Mouse (Mus musculus): Measurements from ENCODE around the gene Olfr805. TPM values are rescaled to one million over a fixed set of nuclear protein-coding genes. Genes with fewer than 3 reads are reported as not detected.

Gene Olfr805
- not detected in 2 replicates for polyA plus RNA-seq (2015; fragmentation: Nextera tagmentation; extraction: Ambion mirVana)

DNA sequence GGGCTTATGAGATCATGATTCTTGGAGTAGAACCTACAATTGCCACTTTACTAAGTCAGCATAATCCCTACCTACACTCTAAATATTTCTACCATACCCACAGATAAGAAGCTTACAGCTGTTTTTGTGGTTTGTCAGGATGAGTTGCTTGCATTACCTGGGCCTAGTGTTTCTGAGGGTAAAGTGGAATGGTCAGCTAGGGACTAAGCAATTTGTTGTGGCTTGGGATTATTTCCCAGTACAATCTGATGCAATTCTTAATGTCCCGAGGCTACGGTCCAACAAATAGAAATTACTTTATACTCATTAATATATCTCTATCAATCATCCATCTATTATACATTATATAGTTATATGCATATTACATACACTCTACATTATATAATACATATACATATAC, at the start of gene Olfr805:
Gene Olfr805 (minus strand): TSS at position 101 of the 400 bp plus-strand sequence.
- no peaks in the 10 kb centered on the region for H3K9me3 ChIP-seq
- no peak within 1 kb of the TSS for H3K4me3 ChIP-seq
- no peaks in the 10 kb centered on the region for H3K27me3 ChIP-seq
- ATAC-seq (ENCODE audit: borderline replicate concordance, extremely low read depth, low FRiP score, low TSS enrichment): no peak
- H3K9ac ChIP-seq: no peak within 1 kb of the TSS
- H3K27ac ChIP-seq: no peak within 1 kb of the TSS
- H3K4me2 ChIP-seq: no peak within 1 kb of the TSS
- WGBS: 91% methylated on average over 2 of the region's 2 CpGs
- H3K4me1 ChIP-seq: no peaks in the 10 kb centered on the region
- no peaks in the 10 kb centered on the region for H3K36me3 ChIP-seq

DNA sequence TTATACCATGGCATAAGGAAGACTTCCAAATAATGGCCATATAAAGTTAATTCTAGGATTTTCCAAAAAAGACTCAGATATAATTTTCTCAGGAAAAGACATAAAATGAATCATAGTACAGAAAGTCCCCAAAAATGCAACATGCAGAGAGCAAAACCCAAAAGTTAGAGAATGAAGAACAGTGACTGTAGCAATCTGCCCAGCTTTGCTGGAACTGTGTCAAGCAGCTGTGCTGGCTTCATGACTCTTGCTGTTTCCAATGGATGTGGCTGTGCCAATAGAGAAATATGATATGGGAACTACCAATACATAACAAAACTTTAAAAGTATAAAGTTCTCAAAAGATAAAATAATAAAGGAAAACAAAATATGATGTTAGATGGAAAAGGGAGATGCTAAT, 48.9 kb upstream of the Olfr805 start:
- H3K36me3 ChIP-seq: no peaks in the 10 kb centered on the region
- H3K4me1 ChIP-seq: no peaks in the 10 kb centered on the region
- no peak overlapping the region for H3K4me3 ChIP-seq
- H3K27ac ChIP-seq: no peak overlapping the region
- ATAC-seq (ENCODE audit: borderline replicate concordance, extremely low read depth, low FRiP score, low TSS enrichment): no peak
- no peak overlapping the region for H3K9ac ChIP-seq
- H3K9me3 ChIP-seq: no peaks in the 10 kb centered on the region
- H3K27me3 ChIP-seq: no peaks in the 10 kb centered on the region
- H3K4me2 ChIP-seq: no peak overlapping the region

DNA sequence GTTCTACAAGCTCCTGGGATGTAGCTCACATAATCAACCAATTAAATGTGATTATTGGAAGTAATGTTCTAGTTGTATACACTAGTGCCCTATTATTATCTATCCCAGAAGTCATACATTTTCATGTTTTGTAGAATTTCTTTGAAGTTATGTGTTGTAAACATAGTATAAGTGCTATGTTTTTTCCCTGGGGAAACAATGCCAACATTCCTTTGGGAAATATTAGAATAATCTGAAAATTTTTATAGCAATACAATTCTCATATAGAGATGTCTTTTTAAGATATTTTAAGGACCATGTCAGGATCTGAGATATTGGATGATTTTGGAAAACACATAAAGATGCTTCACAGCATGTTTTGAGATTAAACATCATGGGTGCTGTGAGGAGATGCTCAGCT, 45.2 kb upstream of the Olfr805 start, which contains the start of gene Olfr809:
Gene Olfr809 (plus strand): TSS at position 301 of the 400 bp plus-strand sequence.
- Histone ChIP-seq H3K4me1 (no peaks in the 10 kb centered on the region), H3K27ac (no peak within 1 kb of the TSS), H3K9ac (no peak within 1 kb of the TSS), H3K4me2 (no peak within 1 kb of the TSS), H3K4me3 (no peak within 1 kb of the TSS), H3K27me3 (no peaks in the 10 kb centered on the region), H3K36me3 (no peaks in the 10 kb centered on the region), H3K9me3 (no peaks in the 10 kb centered on the region)
- no peak for ATAC-seq (ENCODE audit: borderline replicate concordance, extremely low read depth, low FRiP score, low TSS enrichment)

DNA sequence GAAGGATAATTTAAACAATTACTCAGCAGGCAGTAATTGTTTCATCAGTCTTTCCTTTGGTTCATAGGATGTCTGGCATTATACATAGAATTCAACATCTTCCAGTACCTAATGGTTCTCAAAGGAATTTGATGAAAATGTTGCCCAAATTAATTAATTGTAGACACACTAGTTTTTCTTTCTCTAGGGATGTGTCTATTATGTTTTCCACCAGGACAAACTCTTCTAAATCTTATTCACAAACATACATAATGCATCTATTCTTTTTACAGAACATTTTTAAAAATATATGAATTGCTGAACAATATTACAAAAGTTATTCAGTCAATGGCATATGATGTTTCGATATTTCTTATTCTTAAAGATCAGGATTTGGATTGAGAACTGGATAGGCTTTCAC, 36.0 kb upstream of the Olfr805 start, which contains the start of gene Olfr808:
Gene Olfr808 (plus strand): TSS at position 301 of the 400 bp plus-strand sequence.
- Histone ChIP-seq H3K27me3 (no peaks in the 10 kb centered on the region), H3K9me3 (no peaks in the 10 kb centered on the region), H3K9ac (no peak within 1 kb of the TSS), H3K4me2 (no peak within 1 kb of the TSS), H3K36me3 (no peaks in the 10 kb centered on the region), H3K4me3 (no peak within 1 kb of the TSS), H3K27ac (no peak within 1 kb of the TSS), H3K4me1 (no peaks in the 10 kb centered on the region)
- WGBS: 79% methylated on average over 1 of the region's 1 CpGs
- no peak for ATAC-seq (ENCODE audit: borderline replicate concordance, extremely low read depth, low FRiP score, low TSS enrichment)

DNA sequence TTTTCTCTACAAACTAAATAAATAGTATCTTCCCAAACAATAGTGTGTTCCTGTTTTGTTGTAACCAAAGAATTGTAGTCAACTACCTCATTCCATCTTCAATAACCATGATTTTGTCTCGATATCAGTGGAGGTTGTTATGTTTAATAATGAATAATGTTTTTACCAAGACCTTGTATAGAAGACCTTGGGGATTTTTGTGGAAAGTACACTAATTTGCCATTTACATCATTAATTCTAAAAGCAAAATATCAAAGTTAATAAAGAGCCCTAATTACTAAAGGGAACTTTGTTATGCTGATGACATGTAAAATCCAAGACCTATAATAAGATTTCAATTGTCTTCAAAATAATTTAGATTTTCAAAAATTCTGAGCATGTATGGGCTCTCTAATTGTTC, 28.5 kb upstream of the Olfr805 start, which contains the start of gene Olfr807:
Gene Olfr807 (minus strand): TSS at position 101 of the 400 bp plus-strand sequence.
- Histone ChIP-seq H3K36me3 (no peaks in the 10 kb centered on the region), H3K4me1 (no peaks in the 10 kb centered on the region), H3K9me3 (no peaks in the 10 kb centered on the region), H3K9ac (no peak within 1 kb of the TSS), H3K4me3 (no peak within 1 kb of the TSS), H3K27me3 (no peaks in the 10 kb centered on the region), H3K27ac (no peak within 1 kb of the TSS), H3K4me2 (no peak within 1 kb of the TSS)
- ATAC-seq (ENCODE audit: borderline replicate concordance, extremely low read depth, low FRiP score, low TSS enrichment): no peak
- 84% methylated on average over 1 of the region's 1 CpGs for WGBS

DNA sequence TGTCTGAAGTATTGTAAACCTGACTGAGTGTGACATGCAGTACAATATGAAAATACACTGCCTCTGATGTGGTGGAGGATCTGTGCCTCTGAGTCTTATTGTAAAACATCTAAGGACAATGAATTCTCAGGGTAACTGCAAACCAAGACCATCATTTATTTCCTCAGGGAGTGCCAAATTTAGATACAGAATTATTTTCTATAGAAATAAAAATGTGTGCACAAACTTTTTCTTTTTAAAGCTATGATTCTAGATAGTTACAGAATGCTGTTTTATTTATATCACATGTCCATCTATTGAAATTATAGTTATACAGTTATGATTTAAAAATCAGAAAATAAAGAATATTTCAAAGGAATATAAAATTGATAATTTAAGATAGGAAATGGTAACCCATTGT, 12.6 kb upstream of the Olfr805 start, which contains the start of gene Olfr806:
Gene Olfr806 (minus strand): TSS at position 101 of the 400 bp plus-strand sequence.
- H3K27ac ChIP-seq: no peak within 1 kb of the TSS
- no peaks in the 10 kb centered on the region for H3K36me3 ChIP-seq
- H3K4me2 ChIP-seq: no peak within 1 kb of the TSS
- no peaks in the 10 kb centered on the region for H3K27me3 ChIP-seq
- no peak within 1 kb of the TSS for H3K4me3 ChIP-seq
- no peaks in the 10 kb centered on the region for H3K9me3 ChIP-seq
- ATAC-seq (ENCODE audit: borderline replicate concordance, extremely low read depth, low FRiP score, low TSS enrichment): no peak
- H3K4me1 ChIP-seq: no peaks in the 10 kb centered on the region
- H3K9ac ChIP-seq: no peak within 1 kb of the TSS

DNA sequence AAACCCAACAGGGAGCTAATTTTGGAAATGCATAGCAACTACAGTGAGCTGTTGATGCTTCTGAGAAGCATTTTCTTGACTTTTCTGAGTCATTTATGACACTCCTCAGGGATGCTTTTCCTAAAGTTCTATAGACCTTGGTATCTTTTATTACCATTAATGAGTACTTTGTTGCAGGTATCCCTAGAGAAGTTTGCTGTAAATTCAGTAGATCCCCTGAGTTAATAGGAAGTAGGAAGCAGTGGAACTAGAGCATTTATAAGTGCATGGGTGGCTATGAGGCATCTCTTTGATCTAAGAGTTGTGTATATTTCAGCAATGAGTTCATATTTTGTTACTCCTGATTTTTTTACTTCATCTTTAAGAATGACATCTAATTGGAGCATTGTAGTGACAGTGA, 26.3 kb downstream of the Olfr805 start, which contains the start of gene Olfr804:
Gene Olfr804 (plus strand): TSS at position 301 of the 400 bp plus-strand sequence.
- Histone ChIP-seq H3K36me3 (no peaks in the 10 kb centered on the region), H3K27me3 (no peaks in the 10 kb centered on the region), H3K4me2 (no peak within 1 kb of the TSS), H3K4me3 (no peak within 1 kb of the TSS), H3K9ac (no peak within 1 kb of the TSS), H3K4me1 (no peaks in the 10 kb centered on the region), H3K27ac (no peak within 1 kb of the TSS), H3K9me3 (no peaks in the 10 kb centered on the region)
- ATAC-seq (ENCODE audit: borderline replicate concordance, extremely low read depth, low FRiP score, low TSS enrichment): no peak

DNA sequence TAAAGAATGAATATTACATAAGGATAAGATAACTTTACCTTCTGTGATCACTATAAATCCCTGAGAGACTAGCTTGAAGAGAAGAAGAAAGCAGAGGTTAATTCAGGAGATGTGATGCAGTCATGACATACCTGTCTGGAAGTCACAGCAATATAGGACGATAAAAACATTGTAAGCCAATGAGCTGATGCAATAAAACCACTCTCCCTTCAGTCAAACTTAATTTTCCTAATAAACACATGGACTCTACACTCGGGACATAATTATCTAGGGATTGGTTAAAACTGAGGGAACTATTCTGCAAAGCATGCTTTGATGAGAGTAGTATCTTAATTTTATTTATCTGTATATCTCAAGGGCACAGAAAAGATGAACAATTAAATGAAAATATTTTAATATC, 35.0 kb downstream of the Olfr805 start, which contains the start of gene Olfr803:
Gene Olfr803 (minus strand): TSS at position 101 of the 400 bp plus-strand sequence.
- H3K27me3 ChIP-seq: no peaks in the 10 kb centered on the region
- 71% methylated on average over 2 of the region's 2 CpGs for whole genome bisulfite sequencing
- no peaks in the 10 kb centered on the region for H3K9me3 ChIP-seq
- no peak within 1 kb of the TSS for H3K4me2 ChIP-seq
- ATAC-seq (ENCODE audit: borderline replicate concordance, extremely low read depth, low FRiP score, low TSS enrichment): no peak
- H3K27ac ChIP-seq: no peak within 1 kb of the TSS
- H3K9ac ChIP-seq: no peak within 1 kb of the TSS
- H3K4me1 ChIP-seq: no peaks in the 10 kb centered on the region
- no peak within 1 kb of the TSS for H3K4me3 ChIP-seq
- H3K36me3 ChIP-seq: no peaks in the 10 kb centered on the region

DNA sequence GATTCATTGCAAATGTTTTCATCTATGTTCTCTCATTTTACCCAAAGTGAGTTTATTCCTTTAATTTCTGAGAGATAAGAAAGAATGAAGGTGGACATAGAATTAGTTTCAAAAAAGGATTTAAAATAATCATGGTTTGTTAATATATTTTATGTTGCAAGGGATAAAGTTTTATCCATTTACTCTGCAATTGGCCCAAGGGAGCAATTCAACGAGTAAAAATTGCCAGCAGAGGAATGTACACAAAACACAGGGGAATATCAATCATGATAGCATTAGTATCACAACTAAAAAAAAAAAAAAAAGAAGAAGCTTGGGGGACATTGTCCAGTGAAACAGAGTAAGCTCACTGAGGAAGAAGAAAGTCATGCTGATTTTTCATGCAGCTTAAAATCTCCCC, 41.1 kb downstream of the Olfr805 start, which contains the start of gene Olfr802:
Gene Olfr802 (minus strand): TSS at position 101 of the 400 bp plus-strand sequence.
- Histone ChIP-seq H3K4me3 (no peak within 1 kb of the TSS), H3K4me1 (no peaks in the 10 kb centered on the region), H3K9me3 (no peaks in the 10 kb centered on the region), H3K27ac (no peak within 1 kb of the TSS), H3K9ac (no peak within 1 kb of the TSS), H3K27me3 (no peaks in the 10 kb centered on the region), H3K4me2 (no peak within 1 kb of the TSS), H3K36me3 (no peaks in the 10 kb centered on the region)
- 39% methylated on average over 1 of the region's 1 CpGs for WGBS
- ATAC-seq (ENCODE audit: borderline replicate concordance, extremely low read depth, low FRiP score, low TSS enrichment): no peak

DNA sequence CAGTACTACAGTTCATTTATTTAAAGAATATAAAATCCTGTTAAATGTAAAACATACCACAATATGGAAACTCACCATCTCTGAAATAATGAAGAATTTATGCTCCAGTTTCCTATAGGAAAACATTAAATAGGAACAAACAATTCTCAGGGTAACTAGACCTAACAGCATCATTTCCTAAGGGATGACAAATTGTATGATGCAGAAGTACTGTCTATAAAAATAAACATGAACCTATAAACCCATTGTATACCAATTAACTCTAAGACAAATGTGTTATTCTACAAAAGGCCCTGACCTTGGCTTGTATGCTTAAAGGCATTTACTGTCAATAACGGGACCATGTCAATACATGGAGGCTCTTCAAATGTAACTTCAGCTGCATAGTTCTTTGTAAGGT, 55.4 kb downstream of the Olfr805 start, which contains the start of gene Olfr801:
Gene Olfr801 (minus strand): TSS at position 101 of the 400 bp plus-strand sequence.
- Histone ChIP-seq H3K4me1 (no peaks in the 10 kb centered on the region), H3K27ac (no peak within 1 kb of the TSS), H3K27me3 (no peaks in the 10 kb centered on the region), H3K4me2 (no peak within 1 kb of the TSS), H3K4me3 (no peak within 1 kb of the TSS), H3K9me3 (no peaks in the 10 kb centered on the region), H3K9ac (no peak within 1 kb of the TSS), H3K36me3 (no peaks in the 10 kb centered on the region)
- 42% methylated on average over 1 of the region's 1 CpGs for WGBS
- no peak for ATAC-seq (ENCODE audit: borderline replicate concordance, extremely low read depth, low FRiP score, low TSS enrichment)

All from lung, embryonic 15.5 days (tissue).